Mouse (Mus musculus) liver, embryonic 14.5 days (tissue): ENCODE results near the gene Msmp. TPM values are rescaled to one million over a fixed set of nuclear protein-coding genes. Genes with fewer than 3 reads are reported as not detected.
"Not testable (repeated sequence)": the region's sequence is repeated elsewhere in the genome, so short reads cannot be mapped to it uniquely, and the experiment has no call there.

Source experiments
- ATAC-seq: fragments of 200-750 bp; cut with Nextera tagmentation; 2 replicates; pipeline ENCODE4 v1.8.0; 2017; ENCODE audit warnings: moderate number of reproducible peaks, mild to moderate bottlenecking, moderate library complexity; ENCODE audit not compliant: insufficient read depth
- DNase-seq, 3 experiments: peaks; one replicate each; pipeline ENCODE4 v3.0.0-alpha.2; 2012 to 2013; ENCODE audit warnings: low read depth in 3 of 3, low spot score in 3 of 3
- H3K27ac ChIP-seq: fragments of 300-500 bp; sonication (generic); 2 replicates; pipeline ENCODE4 v1.5.1; 2014; ENCODE audit warnings: moderate library complexity, mild to moderate bottlenecking, control low read depth, inconsistent platforms
- H3K27me3 ChIP-seq: fragments of 300-500 bp; sonication (generic); 2 replicates; pipeline ENCODE4 v1.6.1; 2014; ENCODE audit warnings: mild to moderate bottlenecking, low read length, moderate library complexity; ENCODE audit not compliant: control insufficient read depth, insufficient read depth
- H3K36me3 ChIP-seq: fragments of 300-500 bp; sonication (generic); replicated peaks from 2 replicates; pipeline ENCODE4 v1.6.1; 2014; ENCODE audit warnings: low read depth; ENCODE audit not compliant: control insufficient read depth, insufficient read depth
- H3K4me1 ChIP-seq, 2 experiments: fragments of 200-500 bp in 1 of 2; fragments of 300-500 bp in 1 of 2; sonication (generic) in 1 of 2; replicated peaks; 2 replicates each; pipeline ENCODE4 v1.6.1; 2012 to 2014; ENCODE audit warnings: antibody characterized with exemption in 1 of 2, inconsistent platforms in 1 of 2, low read length in 1 of 2; ENCODE audit not compliant: control insufficient read depth in 2 of 2, insufficient read depth in 2 of 2
- H3K4me2 ChIP-seq: fragments of 300-500 bp; sonication (generic); 2 replicates; pipeline ENCODE4 v1.6.1; 2014; ENCODE audit warnings: low read depth, mild to moderate bottlenecking, control low read depth, moderate library complexity
- H3K4me3 ChIP-seq, 2 experiments: fragments of 200-500 bp in 1 of 2; fragments of 300-500 bp in 1 of 2; sonication (generic) in 1 of 2; 2 replicates each; pipeline ENCODE4 v1.5.1; 2012 to 2014; ENCODE audit warnings: low read depth in 2 of 2, low read length in 2 of 2, mild to moderate bottlenecking in 2 of 2, control low read depth in 1 of 2, inconsistent platforms in 1 of 2, moderate library complexity in 1 of 2; ENCODE audit not compliant: insufficient read depth in 1 of 2
- H3K9ac ChIP-seq: fragments of 300-500 bp; sonication (generic); replicated peaks from 2 replicates; pipeline ENCODE4 v1.6.1; 2014; ENCODE audit warnings: mild to moderate bottlenecking, control low read depth, moderate library complexity
- H3K9me3 ChIP-seq: fragments of 300-500 bp; sonication (generic); 2 replicates; pipeline ENCODE4 v1.6.1; 2016; ENCODE audit warnings: low read length, mixed read lengths; ENCODE audit not compliant: control insufficient read depth
- CTCF ChIP-seq: IDR thresholded peaks from 2 replicates; pipeline ENCODE4 v1.5.1; 2016; ENCODE audit warnings: antibody characterized with exemption, low read depth, control low read depth
- EP300 ChIP-seq: IDR thresholded peaks from 2 replicates; pipeline ENCODE4 v1.6.1; 2016; ENCODE audit warnings: antibody characterized with exemption, low read depth
- WGBS: fragments of 180-500 bp; shearing (Covaris S2); extraction: QIAGEN DNeasy Blood & Tissue Kit; methylation state at CpG from one replicate; pipeline ENCODE4 v1.1.7; 2014; ENCODE audit not compliant: insufficient replicate concordance; 5-methylcytosine and 5-hydroxymethylcytosine counted together
- polyA plus RNA-seq, 2 experiments: library from polyadenylated mRNA; depleted of rRNA in 1 of 2; stranded (reverse) in 1 of 2; unstranded in 1 of 2; fragments of >200 nt; fragmentation: Nextera tagmentation in 1 of 2; extraction: Ambion mirVana in 1 of 2; gene quantifications; 2 replicates each; pipeline versions ENCODE4 v1.2.1 to v1.2.3; 2012 to 2014

The Msmp gene
- polyA plus RNA-seq, 2 experiments, result not detected

- H3K4me2 ChIP-seq, result no peak overlapping the region
- peaks cover 84% of the 10 kb centered on the region for H3K36me3 ChIP-seq
- H3K4me3 ChIP-seq, result no peak overlapping the region
- DNase-seq, result no peak
- no peaks in the 10 kb centered on the region; the same call in 1 of the 2 replicates for H3K9me3 ChIP-seq
- H3K9ac ChIP-seq, result no peak overlapping the region
- peaks cover 13 to 17% of the 10 kb centered on the region in 2 experiments for H3K4me1 ChIP-seq
- H3K27ac ChIP-seq, result no peak overlapping the region
- TF ChIP-seq EP300, result no peak
- no peak for TF ChIP-seq CTCF
- ATAC-seq, result no peak
- H3K27me3 ChIP-seq, result no peaks in the 10 kb centered on the region
These were observed 30.4 kb downstream of the Msmp start for GRCm38 (mm10) chr4:43553891-43554290.

DNA sequence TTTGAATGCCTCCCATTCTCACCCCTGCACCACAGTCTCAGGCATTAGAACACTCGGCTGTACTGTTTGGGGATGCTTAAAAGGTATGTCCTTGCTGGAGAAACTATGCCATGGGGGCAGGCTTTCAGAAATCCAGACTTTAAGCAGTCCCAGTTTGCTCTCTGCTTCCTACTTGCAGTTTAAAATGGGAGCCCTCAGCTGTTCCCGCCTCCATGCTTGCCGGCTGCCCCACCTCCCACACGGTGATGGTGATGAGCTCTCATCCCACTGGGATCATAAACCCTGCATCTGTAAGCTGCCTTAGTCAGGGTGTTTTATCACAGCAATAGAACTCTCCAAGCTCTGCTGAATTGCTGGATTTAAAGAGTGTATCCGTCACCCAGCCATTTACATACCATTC, 31.9 kb downstream of the Msmp start:
- Histone ChIP-seq H3K4me2 (no peak overlapping the region), H3K4me3 (no peak overlapping the region), H3K27ac (no peak overlapping the region), H3K9ac (no peak overlapping the region), H3K27me3 (no peaks in the 10 kb centered on the region), H3K9me3 (no peaks in the 10 kb centered on the region; the same call in 1 of the 2 replicates), H3K4me1 (peaks cover 0 to 2% of the 10 kb centered on the region in 2 experiments; a peak in 2 of 4 replicates), H3K36me3 (peaks cover 99% of the 10 kb centered on the region)
- TF ChIP-seq EP300, result no peak
- no peak for TF ChIP-seq CTCF
- WGBS, result 95% methylated on average over 5 of the region's 5 CpGs
- ATAC-seq (no peak), DNase-seq (no peak)

- not testable (repeated sequence) for H3K9me3 ChIP-seq, H3K27me3 ChIP-seq, H3K27ac ChIP-seq, H3K4me2 ChIP-seq, ATAC-seq, H3K4me3 ChIP-seq, H3K9ac ChIP-seq, H3K4me1 ChIP-seq, DNase-seq
- peaks cover 100% of the 10 kb centered on the region for H3K36me3 ChIP-seq
- 87% methylated on average over 6 of the region's 6 CpGs for WGBS
These were observed 32.4 kb downstream of the Msmp start for GRCm38 (mm10) chr4:43551854-43552253.

DNA sequence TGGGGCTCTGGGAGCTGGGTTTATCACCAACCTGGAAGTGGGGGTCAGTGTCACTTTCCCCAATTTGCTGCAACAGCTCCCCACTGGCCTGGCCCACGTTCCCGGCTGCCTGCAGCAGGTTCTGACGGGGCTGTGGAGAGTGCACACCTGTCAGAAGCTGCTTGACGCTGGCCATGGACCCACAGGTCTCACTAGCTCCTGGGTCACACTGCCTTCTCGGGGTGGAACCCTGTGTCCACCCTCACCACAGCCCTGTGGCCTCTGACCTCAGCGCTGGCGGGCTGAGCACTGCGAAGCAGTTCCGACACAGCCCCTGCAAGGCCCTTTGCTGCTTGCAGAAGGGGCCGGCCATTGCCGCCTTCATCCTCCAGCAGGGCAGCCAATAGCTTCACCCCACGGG, 35.2 kb downstream of the Msmp start:
- Histone ChIP-seq H3K9ac (no peak overlapping the region), H3K4me1 (no peaks in the 10 kb centered on the region), H3K27ac (no peak overlapping the region), H3K27me3 (no peaks in the 10 kb centered on the region), H3K4me3 (no peak overlapping the region), H3K9me3 (no peaks in the 10 kb centered on the region; the same call in 1 of the 2 replicates), H3K36me3 (peaks cover 100% of the 10 kb centered on the region), H3K4me2 (no peak overlapping the region)
- TF ChIP-seq EP300 (no peak), CTCF (no peak)
- ATAC-seq (no peak), DNase-seq (no peak)
- 91% methylated on average over 12 of the region's 12 CpGs for WGBS

- H3K27me3 ChIP-seq, result no peaks in the 10 kb centered on the region
- no peak overlapping the region for H3K9ac ChIP-seq
- no peaks in the 10 kb centered on the region for H3K9me3 ChIP-seq
- no peak overlapping the region for H3K4me3 ChIP-seq
- TF ChIP-seq CTCF (no peak), EP300 (no peak)
- 91% methylated on average over 8 of the region's 8 CpGs for WGBS
- H3K4me1 ChIP-seq, result no peaks in the 10 kb centered on the region
- peaks cover 100% of the 10 kb centered on the region for H3K36me3 ChIP-seq
- H3K27ac ChIP-seq, result no peak overlapping the region
- no peak overlapping the region for H3K4me2 ChIP-seq
- DNase-seq (no peak), ATAC-seq (no peak)
These were observed 37.1 kb downstream of the Msmp start for GRCm38 (mm10) chr4:43547160-43547559.
